Mouse (Mus musculus): ENCODE results near the gene Fkbp6. TPM values are rescaled to one million over a fixed set of nuclear protein-coding genes. Genes with fewer than 3 reads are reported as not detected.
A peak's percentile ranks its signal among the peaks of the same experiment; 100 is the strongest.

Gene Fkbp6
- polyA plus RNA-seq, 1 experiment from 2014 or later, result not detected

DNA sequence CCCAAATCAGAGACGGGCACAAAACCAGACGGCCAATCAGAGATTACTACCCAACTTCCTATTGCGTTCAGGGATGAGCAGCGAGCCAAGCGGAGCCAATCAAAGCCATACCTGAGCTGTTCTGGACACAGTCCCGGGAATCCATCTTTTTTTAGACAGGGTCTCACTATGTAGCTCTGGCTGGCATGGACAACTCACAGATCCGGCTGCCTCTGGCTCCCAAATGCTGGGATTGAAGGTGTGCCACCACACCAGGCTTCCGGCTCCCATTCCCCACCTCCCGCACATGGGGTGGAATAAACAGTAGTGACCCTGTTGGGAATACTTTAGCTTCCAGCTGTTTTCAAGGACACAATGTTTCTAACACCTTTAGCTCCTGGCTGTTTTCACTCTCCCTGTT is 69.6 kb downstream of the Fkbp6 start:
- DNase-seq (ENCODE audit: low spot score) (no peak), ATAC-seq (ENCODE audit: insufficient read depth, low FRiP score, low TSS enrichment) (no peak)
- Histone ChIP-seq H3K27ac (ENCODE audit: low read depth, low read length) (no peak overlapping the region), H3K9me3 (ENCODE audit: control insufficient read depth, low read length) (no peaks in the 10 kb centered on the region), H3K27me3 (ENCODE audit: control insufficient read depth, insufficient read depth, low read length) (no peaks in the 10 kb centered on the region), H3K4me2 (ENCODE audit: low read depth) (no peak overlapping the region), H3K4me3 (ENCODE audit: low read depth, low read length) (no peak overlapping the region), H3K4me1 (ENCODE audit: control insufficient read depth, insufficient read depth, low read length) (0 out of 2 replicates have a peak, but pooled peaks cover 2% of the 10 kb centered on the region), H3K36me3 (ENCODE audit: control insufficient read depth, insufficient read depth, low read length) (no peaks in the 10 kb centered on the region), H3K9ac (ENCODE audit: low read length) (no peak overlapping the region)
- 78% methylated on average over 9 of the region's 9 CpGs for WGBS

DNA sequence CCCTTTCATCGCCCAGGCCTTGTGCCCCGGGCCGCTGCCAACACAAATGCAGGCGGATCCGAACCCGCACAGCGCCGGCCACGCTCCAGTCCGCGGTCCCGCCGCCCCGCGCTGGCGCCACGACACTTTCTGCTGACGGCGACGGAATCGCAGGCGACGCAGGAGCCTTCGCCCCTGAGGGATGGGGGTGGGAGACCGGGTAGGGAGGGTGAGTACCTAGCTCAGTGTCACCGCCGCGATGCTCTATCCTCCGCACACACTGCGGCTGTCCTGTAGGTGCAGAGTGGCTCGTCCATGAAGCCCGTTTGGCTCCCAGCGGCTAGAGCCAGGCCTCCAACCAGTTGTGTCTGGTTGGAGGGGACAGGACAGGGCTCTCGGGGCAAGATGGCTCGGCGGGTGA is 73.2 kb downstream of the Fkbp6 start:
- 0 out of 2 replicates have a peak, but pooled peaks cover 2% of the 10 kb centered on the region for H3K4me1 ChIP-seq (ENCODE audit: control insufficient read depth, insufficient read depth, low read length)
- H3K4me3 ChIP-seq (ENCODE audit: low read depth, low read length), result peak overlapping the region; percentile 21
- no peaks in the 10 kb centered on the region for H3K9me3 ChIP-seq (ENCODE audit: control insufficient read depth, low read length)
- peak; percentile 35 for DNase-seq (ENCODE audit: low spot score)
- no peak overlapping the region for H3K27ac ChIP-seq (ENCODE audit: low read depth, low read length)
- ATAC-seq (ENCODE audit: insufficient read depth, low FRiP score, low TSS enrichment), result no peak
- H3K27me3 ChIP-seq (ENCODE audit: control insufficient read depth, insufficient read depth, low read length), result no peaks in the 10 kb centered on the region
- peak overlapping the region; percentile 34 for H3K4me2 ChIP-seq (ENCODE audit: low read depth)
- H3K36me3 ChIP-seq (ENCODE audit: control insufficient read depth, insufficient read depth, low read length), result no peaks in the 10 kb centered on the region
- WGBS, result 6% methylated on average over 36 of the region's 36 CpGs
- peak overlapping the region; percentile 55 for H3K9ac ChIP-seq (ENCODE audit: low read length)

DNA sequence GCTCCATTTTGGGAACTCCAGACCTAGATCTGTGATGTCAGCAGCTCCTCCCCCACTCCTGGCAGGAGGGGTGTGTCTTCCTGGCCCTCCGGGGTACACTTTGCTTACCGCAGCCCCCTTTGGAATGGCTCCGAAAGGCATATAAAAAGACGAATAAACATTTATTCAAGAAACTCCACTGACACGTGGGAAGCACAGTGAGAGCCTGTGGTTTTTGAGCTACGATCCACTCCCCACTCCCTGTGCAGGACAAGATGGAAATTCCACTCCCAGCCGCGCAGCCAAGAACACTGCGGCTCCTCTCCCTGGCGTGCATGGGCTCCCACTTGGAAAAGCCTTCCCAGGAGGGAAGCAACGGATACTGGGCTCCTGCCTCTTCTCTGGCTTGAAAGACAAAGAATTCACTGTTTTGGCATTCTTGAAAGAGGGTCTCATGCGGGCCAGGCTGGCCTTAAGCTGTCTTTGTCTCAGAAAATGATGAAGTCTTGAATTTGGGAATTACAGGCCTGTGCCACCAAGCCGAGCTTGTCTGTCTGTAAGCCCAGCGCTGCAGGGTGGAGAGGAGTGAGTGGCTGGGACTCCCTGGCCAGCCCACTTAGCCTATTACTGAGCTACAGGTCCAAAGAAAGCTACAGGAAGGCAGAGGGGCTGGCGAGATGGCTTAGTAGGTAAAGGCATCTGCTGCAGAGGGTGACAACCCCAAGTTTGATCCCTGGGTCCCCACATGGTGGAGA is 75.0 kb downstream of the Fkbp6 start:
- Histone ChIP-seq H3K36me3 (ENCODE audit: control insufficient read depth, insufficient read depth, low read length) (no peaks in the 10 kb centered on the region), H3K4me3 (ENCODE audit: low read depth, low read length) (no peak overlapping the region), H3K4me2 (ENCODE audit: low read depth) (peak overlapping the region; percentile 10), H3K4me1 (ENCODE audit: control insufficient read depth, insufficient read depth, low read length) (0 out of 2 replicates have a peak, but pooled peaks cover 2% of the 10 kb centered on the region), H3K9me3 (ENCODE audit: control insufficient read depth, low read length) (no peaks in the 10 kb centered on the region), H3K9ac (ENCODE audit: low read length) (0 out of 2 replicates have a peak overlapping the region, but pooled peaks have one; percentile 15), H3K27me3 (ENCODE audit: control insufficient read depth, insufficient read depth, low read length) (no peaks in the 10 kb centered on the region), H3K27ac (ENCODE audit: low read depth, low read length) (0 out of 2 replicates have a peak overlapping the region, but pooled peaks have one; percentile 56)
- DNase-seq (ENCODE audit: low spot score) (peak; percentile 49), ATAC-seq (ENCODE audit: insufficient read depth, low FRiP score, low TSS enrichment) (no peak)
- WGBS, result 17% methylated on average over 15 of the region's 15 CpGs

DNA sequence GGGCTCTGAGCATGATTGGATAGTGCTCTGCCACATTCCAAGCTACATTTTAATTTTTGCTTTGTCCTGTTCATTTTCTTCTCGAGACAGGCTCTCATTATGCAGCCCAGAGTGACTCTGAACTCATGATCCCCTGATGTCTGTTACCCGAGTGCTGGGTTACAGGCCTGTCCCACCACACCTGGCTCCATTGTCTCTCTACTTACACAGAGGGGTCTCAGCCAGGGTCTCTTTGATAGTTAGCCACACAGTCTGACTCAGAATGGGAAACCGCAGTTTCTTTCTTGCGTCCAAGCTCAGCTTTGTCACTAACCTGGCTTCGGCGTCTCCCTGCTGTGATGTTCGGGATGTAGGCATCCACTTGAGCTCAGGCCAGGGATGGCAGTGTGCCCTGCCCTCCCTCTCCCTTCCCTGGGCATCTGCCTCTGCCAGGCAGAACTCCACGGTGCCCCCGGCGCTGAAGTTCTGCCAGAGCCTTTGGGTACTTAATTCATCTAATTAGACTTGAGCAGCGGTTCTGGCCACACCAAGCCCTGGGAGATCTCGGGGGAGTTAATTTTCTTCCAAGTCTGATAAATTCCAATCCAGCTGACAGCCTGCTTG is 78.2 kb downstream of the Fkbp6 start:
- H3K9ac ChIP-seq (ENCODE audit: low read length), result no peak overlapping the region
- H3K9me3 ChIP-seq (ENCODE audit: control insufficient read depth, low read length), result no peaks in the 10 kb centered on the region
- no peak overlapping the region for H3K27ac ChIP-seq (ENCODE audit: low read depth, low read length)
- no peaks in the 10 kb centered on the region for H3K36me3 ChIP-seq (ENCODE audit: control insufficient read depth, insufficient read depth, low read length)
- DNase-seq (ENCODE audit: low spot score) (no peak), ATAC-seq (ENCODE audit: insufficient read depth, low FRiP score, low TSS enrichment) (no peak)
- WGBS, result 80% methylated on average over 12 of the region's 12 CpGs
- H3K27me3 ChIP-seq (ENCODE audit: control insufficient read depth, insufficient read depth, low read length), result no peaks in the 10 kb centered on the region
- H3K4me3 ChIP-seq (ENCODE audit: low read depth, low read length), result no peak overlapping the region
- H3K4me1 ChIP-seq (ENCODE audit: control insufficient read depth, insufficient read depth, low read length), result 0 out of 2 replicates have a peak, but pooled peaks cover 2% of the 10 kb centered on the region
- no peak overlapping the region for H3K4me2 ChIP-seq (ENCODE audit: low read depth)

DNA sequence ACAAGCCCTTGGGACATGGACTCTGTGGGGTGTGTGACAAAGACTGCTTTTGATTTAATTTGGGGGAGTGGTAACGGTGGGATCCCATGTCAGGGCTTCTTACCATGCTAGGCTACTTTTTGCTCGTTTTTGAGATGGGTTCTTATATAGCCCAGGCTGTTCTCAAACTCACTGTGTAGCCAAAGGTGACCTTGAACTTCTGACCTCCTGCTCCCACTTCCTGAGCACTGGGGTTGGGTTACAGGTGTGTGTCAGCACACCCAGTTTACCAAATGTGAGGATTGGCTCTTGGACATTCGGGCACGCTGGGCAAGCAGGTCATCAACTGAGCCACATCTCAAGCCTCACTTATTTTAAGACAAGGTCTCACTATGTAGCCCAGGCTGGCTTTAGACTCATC is 79.5 kb downstream of the Fkbp6 start:
- H3K27me3 ChIP-seq (ENCODE audit: control insufficient read depth, insufficient read depth, low read length), result no peaks in the 10 kb centered on the region
- 87% methylated on average over 4 of the region's 4 CpGs for WGBS
- H3K27ac ChIP-seq (ENCODE audit: low read depth, low read length), result no peak overlapping the region
- no peak overlapping the region for H3K4me2 ChIP-seq (ENCODE audit: low read depth)
- DNase-seq (ENCODE audit: low spot score) (no peak), ATAC-seq (ENCODE audit: insufficient read depth, low FRiP score, low TSS enrichment) (no peak)
- H3K9me3 ChIP-seq (ENCODE audit: control insufficient read depth, low read length), result no peaks in the 10 kb centered on the region
- no peaks in the 10 kb centered on the region for H3K36me3 ChIP-seq (ENCODE audit: control insufficient read depth, insufficient read depth, low read length)
- H3K9ac ChIP-seq (ENCODE audit: low read length), result no peak overlapping the region
- no peaks in the 10 kb centered on the region for H3K4me1 ChIP-seq (ENCODE audit: control insufficient read depth, insufficient read depth, low read length)
- no peak overlapping the region for H3K4me3 ChIP-seq (ENCODE audit: low read depth, low read length)

DNA sequence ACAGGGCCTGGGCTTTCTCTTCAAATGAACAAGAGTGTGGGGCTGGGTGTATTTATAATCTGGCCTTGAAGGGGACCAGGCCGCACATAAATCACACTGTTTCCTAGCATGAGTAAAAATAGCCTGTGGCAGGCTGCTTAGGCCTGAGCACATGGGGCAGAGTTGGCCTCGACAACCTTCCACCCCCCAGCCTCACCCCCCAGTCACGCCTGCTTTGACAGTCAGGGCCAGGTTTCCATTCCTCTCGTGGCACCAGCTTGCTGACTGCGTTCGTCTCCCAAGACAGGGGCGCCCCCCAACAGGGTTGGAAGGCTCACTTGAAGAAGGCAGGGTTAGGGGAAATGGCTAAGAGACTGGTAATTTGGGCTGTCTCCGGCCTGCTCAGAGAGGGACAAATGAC is 80.4 kb downstream of the Fkbp6 start:
- DNase-seq (ENCODE audit: low spot score) (peak; percentile 8), ATAC-seq (ENCODE audit: insufficient read depth, low FRiP score, low TSS enrichment) (no peak)
- Histone ChIP-seq H3K4me2 (ENCODE audit: low read depth) (no peak overlapping the region), H3K4me1 (ENCODE audit: control insufficient read depth, insufficient read depth, low read length) (peaks cover 3% of the 10 kb centered on the region), H3K27me3 (ENCODE audit: control insufficient read depth, insufficient read depth, low read length) (no peaks in the 10 kb centered on the region), H3K36me3 (ENCODE audit: control insufficient read depth, insufficient read depth, low read length) (no peaks in the 10 kb centered on the region), H3K27ac (ENCODE audit: low read depth, low read length) (no peak overlapping the region), H3K4me3 (ENCODE audit: low read depth, low read length) (no peak overlapping the region), H3K9ac (ENCODE audit: low read length) (no peak overlapping the region), H3K9me3 (ENCODE audit: control insufficient read depth, low read length) (no peaks in the 10 kb centered on the region)
- WGBS, result 81% methylated on average over 8 of the region's 8 CpGs

DNA sequence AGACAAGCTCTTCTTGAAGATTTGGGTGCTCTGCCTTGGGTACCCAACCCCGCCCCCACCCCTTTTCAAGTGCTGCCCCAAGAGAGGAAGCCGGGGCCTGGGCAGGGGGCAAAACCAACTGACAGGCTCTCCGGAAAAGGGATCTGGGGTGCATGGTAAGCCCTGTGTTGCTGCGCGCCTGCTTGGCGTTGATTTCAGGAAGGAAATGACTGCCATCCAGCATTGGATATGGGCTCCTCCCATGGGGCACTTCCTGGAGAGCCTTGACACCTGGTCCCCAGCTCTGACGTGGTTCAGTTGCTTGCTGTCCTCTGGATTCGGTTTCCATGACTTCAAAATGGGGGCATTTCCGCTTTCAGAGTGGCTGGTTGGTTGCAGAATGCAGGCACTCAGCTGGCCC is 85.3 kb downstream of the Fkbp6 start:
- no peak for ATAC-seq (ENCODE audit: insufficient read depth, low FRiP score, low TSS enrichment)
- 46% methylated on average over 9 of the region's 9 CpGs for WGBS
- no peak for DNase-seq (ENCODE audit: low spot score)
- Histone ChIP-seq H3K9me3 (ENCODE audit: control insufficient read depth, low read length) (no peaks in the 10 kb centered on the region), H3K27me3 (ENCODE audit: control insufficient read depth, insufficient read depth, low read length) (no peaks in the 10 kb centered on the region), H3K36me3 (ENCODE audit: control insufficient read depth, insufficient read depth, low read length) (no peaks in the 10 kb centered on the region), H3K9ac (ENCODE audit: low read length) (no peak overlapping the region; the same call in 1 of the 2 replicates), H3K4me2 (ENCODE audit: low read depth) (no peak overlapping the region), H3K4me1 (ENCODE audit: control insufficient read depth, insufficient read depth, low read length) (peaks cover 10% of the 10 kb centered on the region), H3K4me3 (ENCODE audit: low read depth, low read length) (no peak overlapping the region), H3K27ac (ENCODE audit: low read depth, low read length) (0 out of 2 replicates have a peak overlapping the region, but pooled peaks have one; percentile 44)

DNA sequence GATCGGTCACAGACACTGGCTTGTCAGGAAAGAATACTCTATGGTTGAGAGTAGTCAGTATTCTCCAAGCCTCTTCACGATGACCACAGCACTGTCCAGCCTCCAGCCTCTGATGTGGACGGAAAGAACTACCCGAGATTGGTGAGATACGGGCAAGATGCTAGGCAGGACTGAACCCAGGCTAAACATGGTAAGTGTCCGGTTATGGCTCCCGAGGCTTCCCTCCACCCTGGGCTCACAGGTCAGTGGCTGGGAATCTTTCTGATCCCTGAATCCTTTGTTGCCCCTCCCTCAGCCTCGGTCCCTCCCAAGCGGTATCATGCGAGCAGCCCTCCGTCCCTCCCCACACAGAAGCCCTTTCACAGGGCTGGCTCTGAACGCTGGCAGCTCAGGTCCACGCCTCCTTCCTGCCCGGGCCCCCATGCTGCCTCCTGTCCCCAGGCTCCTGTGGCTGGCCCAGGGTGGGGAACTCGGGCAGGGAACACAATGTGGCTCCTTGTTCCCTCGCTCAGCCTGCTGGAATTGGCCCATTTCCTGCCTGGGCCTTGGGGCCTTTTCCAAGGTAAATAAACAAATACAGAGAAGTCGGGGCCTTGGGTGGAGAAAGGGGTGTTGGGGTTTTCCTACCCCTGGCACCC is 85.9 kb downstream of the Fkbp6 start:
- peak; percentile 53 for DNase-seq (ENCODE audit: low spot score)
- no peaks in the 10 kb centered on the region for H3K9me3 ChIP-seq (ENCODE audit: control insufficient read depth, low read length)
- 23% methylated on average over 17 of the region's 17 CpGs for WGBS
- H3K9ac ChIP-seq (ENCODE audit: low read length), result peak overlapping the region; percentile 26
- peaks cover 10% of the 10 kb centered on the region for H3K4me1 ChIP-seq (ENCODE audit: control insufficient read depth, insufficient read depth, low read length)
- no peaks in the 10 kb centered on the region for H3K36me3 ChIP-seq (ENCODE audit: control insufficient read depth, insufficient read depth, low read length)
- ATAC-seq (ENCODE audit: insufficient read depth, low FRiP score, low TSS enrichment), result peak; percentile 41; the same call in 1 of the 2 replicates
- H3K4me2 ChIP-seq (ENCODE audit: low read depth), result peak overlapping the region; percentile 9; the same call in 1 of the 2 replicates
- peak overlapping the region; percentile 44; the same call in 1 of the 2 replicates for H3K27ac ChIP-seq (ENCODE audit: low read depth, low read length)
- H3K27me3 ChIP-seq (ENCODE audit: control insufficient read depth, insufficient read depth, low read length), result no peaks in the 10 kb centered on the region
- H3K4me3 ChIP-seq (ENCODE audit: low read depth, low read length), result no peak overlapping the region

Data from neural tube, embryonic 11.5 days (tissue).